Mouse (Mus musculus): ENCODE data around the gene Lce6a. TPM values are rescaled to one million over a fixed set of nuclear protein-coding genes. Genes with fewer than 3 reads are reported as not detected.

Gene Lce6a
- polyA plus RNA-seq, 1 experiment, result not detected

GRCm38 (mm10) chr3:92600456-92600855 is 21.0 kb downstream of the Lce6a start:
- TF ChIP-seq CTCF (IDR thresholded peaks at IDR 0.05; ENCODE audit: extremely low read depth, insufficient read depth, low read length), result no peak
- TF ChIP-seq POLR2A (IDR thresholded peaks at IDR 0.05; ENCODE audit: extremely low read depth, insufficient read depth, low read length), result no peak
- no peak overlapping the region for H3K27ac ChIP-seq (ENCODE audit: insufficient read depth, low read length)
- H3K4me3 ChIP-seq (ENCODE audit: insufficient read depth, low read length), result no peak overlapping the region
- no peaks in the 10 kb centered on the region for H3K4me1 ChIP-seq (ENCODE audit: control insufficient read depth, insufficient read depth, low read length)

- Histone ChIP-seq H3K27ac (ENCODE audit: insufficient read depth, low read length) (no peak overlapping the region), H3K4me3 (ENCODE audit: insufficient read depth, low read length) (no peak overlapping the region), H3K4me1 (ENCODE audit: control insufficient read depth, insufficient read depth, low read length) (no peaks in the 10 kb centered on the region)
- TF ChIP-seq POLR2A (IDR thresholded peaks at IDR 0.05; ENCODE audit: extremely low read depth, insufficient read depth, low read length), result no peak
- TF ChIP-seq CTCF (IDR thresholded peaks at IDR 0.05; ENCODE audit: extremely low read depth, insufficient read depth, low read length), result no peak
These were observed 21.5 kb downstream of the Lce6a start for GRCm38 (mm10) chr3:92599973-92600372.

DNA sequence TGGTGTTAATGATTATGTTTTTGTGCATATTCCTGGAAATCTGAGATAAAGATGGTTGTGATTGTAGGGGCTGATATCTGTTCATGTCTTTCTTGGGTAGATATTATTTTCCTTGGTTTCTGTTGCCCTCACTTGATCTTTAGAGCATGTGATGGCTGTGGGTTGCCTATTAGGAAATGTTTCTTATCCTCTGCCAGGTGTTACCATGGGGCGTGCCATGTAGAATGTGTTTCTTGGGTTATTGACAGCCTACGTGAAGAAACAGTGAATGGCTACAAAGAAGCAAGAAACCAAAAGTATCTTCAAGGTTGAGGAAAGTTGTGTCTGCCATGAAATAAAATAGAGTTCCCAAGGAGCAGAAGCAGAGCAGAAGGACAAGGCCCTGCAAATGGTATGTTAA is 23.0 kb downstream of the Lce6a start:
- Histone ChIP-seq H3K4me1 (ENCODE audit: control insufficient read depth, insufficient read depth, low read length) (no peaks in the 10 kb centered on the region), H3K27ac (ENCODE audit: insufficient read depth, low read length) (no peak overlapping the region), H3K4me3 (ENCODE audit: insufficient read depth, low read length) (no peak overlapping the region)
- TF ChIP-seq POLR2A (IDR thresholded peaks at IDR 0.05; ENCODE audit: extremely low read depth, insufficient read depth, low read length) (no peak), CTCF (IDR thresholded peaks at IDR 0.05; ENCODE audit: extremely low read depth, insufficient read depth, low read length) (no peak)

GRCm38 (mm10) chr3:92588858-92589257 is 32.6 kb downstream of the Lce6a start, which contains the start of gene Smcp:
Gene Smcp, minus strand, starts transcription at chr3:92588997.
- no peak within 1 kb of the TSS for H3K27ac ChIP-seq (ENCODE audit: insufficient read depth, low read length)
- no peak within 1 kb of the TSS for H3K4me3 ChIP-seq (ENCODE audit: insufficient read depth, low read length)
- no peaks in the 10 kb centered on the region for H3K4me1 ChIP-seq (ENCODE audit: control insufficient read depth, insufficient read depth, low read length)
- TF ChIP-seq CTCF (IDR thresholded peaks at IDR 0.05; ENCODE audit: extremely low read depth, insufficient read depth, low read length), result no peak
- no peak for TF ChIP-seq POLR2A (IDR thresholded peaks at IDR 0.05; ENCODE audit: extremely low read depth, insufficient read depth, low read length)

DNA sequence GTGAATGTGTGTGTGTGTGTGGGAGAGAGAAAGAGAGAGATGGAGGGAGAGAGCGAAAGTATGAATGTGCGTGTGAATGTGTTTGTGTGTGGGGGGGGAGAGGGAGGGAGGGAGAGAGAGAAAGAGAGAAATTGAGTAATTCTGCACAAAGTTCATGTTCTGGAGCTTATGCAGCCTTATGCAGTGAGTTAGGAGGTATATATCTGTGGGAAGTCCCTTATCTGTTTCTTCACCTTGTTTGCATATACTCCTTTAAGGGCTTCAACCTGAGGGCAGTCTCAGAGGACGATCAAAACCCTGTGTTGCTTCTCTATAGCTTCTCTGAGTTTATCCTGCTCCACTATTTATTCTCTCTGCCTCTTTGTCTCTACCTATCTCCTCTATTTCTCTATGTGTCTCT is 34.3 kb downstream of the Lce6a start:
- Histone ChIP-seq H3K4me1 (ENCODE audit: control insufficient read depth, insufficient read depth, low read length) (no peaks in the 10 kb centered on the region), H3K27ac (ENCODE audit: insufficient read depth, low read length) (no peak overlapping the region), H3K4me3 (ENCODE audit: insufficient read depth, low read length) (no peak overlapping the region)
- TF ChIP-seq CTCF (IDR thresholded peaks at IDR 0.05; ENCODE audit: extremely low read depth, insufficient read depth, low read length), result no peak
- no peak for TF ChIP-seq POLR2A (IDR thresholded peaks at IDR 0.05; ENCODE audit: extremely low read depth, insufficient read depth, low read length)

- TF ChIP-seq POLR2A (IDR thresholded peaks at IDR 0.05; ENCODE audit: extremely low read depth, insufficient read depth, low read length) (no peak), CTCF (IDR thresholded peaks at IDR 0.05; ENCODE audit: extremely low read depth, insufficient read depth, low read length) (no peak)
- Histone ChIP-seq H3K4me1 (ENCODE audit: control insufficient read depth, insufficient read depth, low read length) (no peaks in the 10 kb centered on the region), H3K4me3 (ENCODE audit: insufficient read depth, low read length) (no peak overlapping the region), H3K27ac (ENCODE audit: insufficient read depth, low read length) (no peak overlapping the region)
These were observed 36.4 kb downstream of the Lce6a start for GRCm38 (mm10) chr3:92585055-92585454.

DNA sequence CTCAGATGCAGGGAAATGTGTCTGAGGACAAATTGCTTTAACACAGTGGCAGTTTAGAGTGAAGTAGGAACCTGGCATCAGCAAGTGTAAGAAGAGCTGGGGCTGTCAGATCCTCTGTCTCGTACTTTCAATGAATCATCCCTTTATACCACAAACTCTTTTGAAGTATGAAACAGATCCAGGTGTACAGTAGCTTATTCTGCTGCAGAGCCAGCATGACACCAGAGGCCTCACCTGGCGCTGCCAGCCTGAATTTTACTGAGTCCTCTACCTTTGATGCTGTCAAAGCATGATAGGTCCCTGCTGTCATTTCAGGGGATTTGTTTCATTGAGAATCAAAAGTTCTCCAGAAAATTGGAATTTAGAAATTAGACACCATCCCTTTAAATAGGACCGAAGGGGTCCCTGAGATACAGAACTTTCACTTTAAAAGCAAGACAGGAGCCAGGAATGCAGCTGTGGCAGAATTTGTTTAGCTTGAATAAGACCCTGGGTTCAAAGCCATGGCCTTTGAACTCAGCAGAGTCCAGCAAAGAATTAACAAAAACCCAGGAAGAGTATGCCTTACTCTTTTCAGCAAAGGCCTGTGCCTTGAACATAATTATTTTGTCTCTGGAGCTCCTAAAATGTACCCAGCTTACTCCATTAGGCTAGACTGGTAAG is 38.2 kb downstream of the Lce6a start:
- Histone ChIP-seq H3K27ac (ENCODE audit: insufficient read depth, low read length) (no peak overlapping the region), H3K4me3 (ENCODE audit: insufficient read depth, low read length) (no peak overlapping the region), H3K4me1 (ENCODE audit: control insufficient read depth, insufficient read depth, low read length) (no peaks in the 10 kb centered on the region)
- no peak for TF ChIP-seq CTCF (IDR thresholded peaks at IDR 0.05; ENCODE audit: extremely low read depth, insufficient read depth, low read length)
- TF ChIP-seq POLR2A (IDR thresholded peaks at IDR 0.05; ENCODE audit: extremely low read depth, insufficient read depth, low read length), result no peak

GRCm38 (mm10) chr3:92579508-92579907 is 42.0 kb downstream of the Lce6a start:
- no peak overlapping the region for H3K27ac ChIP-seq (ENCODE audit: insufficient read depth, low read length)
- no peak for TF ChIP-seq POLR2A (IDR thresholded peaks at IDR 0.05; ENCODE audit: extremely low read depth, insufficient read depth, low read length)
- TF ChIP-seq CTCF (IDR thresholded peaks at IDR 0.05; ENCODE audit: extremely low read depth, insufficient read depth, low read length), result no peak
- H3K4me1 ChIP-seq (ENCODE audit: control insufficient read depth, insufficient read depth, low read length), result no peaks in the 10 kb centered on the region
- no peak overlapping the region for H3K4me3 ChIP-seq (ENCODE audit: insufficient read depth, low read length)

- no peaks in the 10 kb centered on the region for H3K4me1 ChIP-seq (ENCODE audit: control insufficient read depth, insufficient read depth, low read length)
- H3K4me3 ChIP-seq (ENCODE audit: insufficient read depth, low read length), result no peak overlapping the region
- H3K27ac ChIP-seq (ENCODE audit: insufficient read depth, low read length), result no peak overlapping the region
- TF ChIP-seq CTCF (IDR thresholded peaks at IDR 0.05; ENCODE audit: extremely low read depth, insufficient read depth, low read length) (no peak), POLR2A (IDR thresholded peaks at IDR 0.05; ENCODE audit: extremely low read depth, insufficient read depth, low read length) (no peak)
These were observed 42.6 kb downstream of the Lce6a start for GRCm38 (mm10) chr3:92578652-92579413.
